Mouse (Mus musculus): ENCODE measurements at regions not wholly inside any gene's neighbourhood (a gene's known extent, or its start where the extent isn't known, plus 50 kb on each side); places are given as distances from the start of the nearest gene placed in this dataset.

DNA sequence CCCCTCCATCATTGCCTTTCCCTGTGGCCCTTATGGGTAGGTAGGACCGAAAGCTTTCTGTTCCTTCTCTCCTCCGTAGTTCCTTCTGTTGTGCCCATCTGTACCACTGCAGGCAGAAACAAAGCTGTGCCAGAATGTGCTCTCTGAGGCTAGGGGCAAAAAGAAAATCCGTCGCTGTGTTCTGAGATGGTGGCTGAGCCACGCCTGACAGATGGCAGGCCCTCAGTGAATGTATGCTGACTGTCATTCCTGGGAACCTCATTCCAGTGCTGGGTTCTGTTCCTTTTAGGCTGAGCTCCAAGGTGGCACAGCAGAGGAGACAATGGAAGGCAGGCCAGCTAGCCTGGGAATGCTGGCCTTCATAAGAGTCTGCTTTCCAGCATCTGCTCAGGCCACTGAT, 54.0 kb upstream of the Boc start:
- Histone ChIP-seq H3K4me3 (ENCODE audit: insufficient read depth in 1 of 2, low read depth in 1 of 2, low read length in 2 of 2, poor library complexity in 1 of 2, severe bottlenecking in 1 of 2) (no peak overlapping the region), H3K4me1 (ENCODE audit: control insufficient read depth in 2 of 2, insufficient read depth in 2 of 2, low read length in 2 of 2, poor library complexity in 1 of 2) (no peaks in the 10 kb centered on the region), H3K9ac (ENCODE audit: insufficient read depth, low read depth, low read length, poor library complexity, severe bottlenecking) (no peak overlapping the region), H3K36me3 (ENCODE audit: control insufficient read depth, insufficient read depth, low read length, poor library complexity, severe bottlenecking) (no peaks in the 10 kb centered on the region), H3K27ac (ENCODE audit: insufficient read depth, low read depth, low read length, poor library complexity, severe bottlenecking) (no peak overlapping the region), H3K9me3 (ENCODE audit: control insufficient read depth, insufficient read depth, low read depth, low read length) (no peaks in the 10 kb centered on the region)
- no peak for DNase-seq (ENCODE audit: low read depth, low spot score)
- in situ Hi-C loops (cut with MboI; ENCODE audit: low sequenced_read_pairs in 2 of 2, unreplicated experiment in 2 of 2): no loop called here
- no peak for TF ChIP-seq HCFC1 (IDR thresholded peaks at IDR 0.05; ENCODE audit: borderline replicate concordance, insufficient read depth, low read length)
- no peak for TF ChIP-seq ZC3H11A (IDR thresholded peaks at IDR 0.05; ENCODE audit: borderline replicate concordance, low read depth, low read length)

DNA sequence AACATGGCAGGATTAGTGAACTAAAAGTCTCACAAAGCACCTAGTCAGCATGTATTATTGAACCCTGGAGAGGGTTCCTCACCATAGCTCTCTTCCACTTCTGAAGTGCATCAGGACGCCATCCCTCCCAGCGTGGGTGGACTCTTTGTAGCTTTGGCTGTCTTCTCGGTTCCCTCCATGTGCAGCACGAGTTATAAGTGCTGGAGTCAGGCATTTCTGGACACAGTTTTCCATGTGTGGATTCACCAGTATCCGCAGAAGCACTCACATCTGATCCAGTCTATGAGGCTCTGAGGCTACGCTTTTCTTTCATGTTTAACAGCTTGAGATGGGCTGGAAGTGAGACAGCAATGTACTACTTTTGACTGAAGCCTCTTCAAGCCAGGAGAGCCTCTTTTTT, 52.8 kb upstream of the Boc start:
- in situ Hi-C loops (cut with MboI; ENCODE audit: low sequenced_read_pairs in 2 of 2, unreplicated experiment in 2 of 2): no loop called here
- Histone ChIP-seq H3K36me3 (ENCODE audit: control insufficient read depth, insufficient read depth, low read length, poor library complexity, severe bottlenecking) (no peaks in the 10 kb centered on the region), H3K9me3 (ENCODE audit: control insufficient read depth, insufficient read depth, low read depth, low read length) (no peaks in the 10 kb centered on the region), H3K9ac (ENCODE audit: insufficient read depth, low read depth, low read length, poor library complexity, severe bottlenecking) (no peak overlapping the region), H3K4me3 (ENCODE audit: insufficient read depth in 1 of 2, low read depth in 1 of 2, low read length in 2 of 2, poor library complexity in 1 of 2, severe bottlenecking in 1 of 2) (no peak overlapping the region), H3K4me1 (ENCODE audit: control insufficient read depth in 2 of 2, insufficient read depth in 2 of 2, low read length in 2 of 2, poor library complexity in 1 of 2) (no peaks in the 10 kb centered on the region), H3K27ac (ENCODE audit: insufficient read depth, low read depth, low read length, poor library complexity, severe bottlenecking) (no peak overlapping the region)
- DNase-seq (ENCODE audit: low read depth, low spot score): no peak
- TF ChIP-seq HCFC1 (IDR thresholded peaks at IDR 0.05; ENCODE audit: borderline replicate concordance, insufficient read depth, low read length) (no peak), ZC3H11A (IDR thresholded peaks at IDR 0.05; ENCODE audit: borderline replicate concordance, low read depth, low read length) (no peak), MAFK (IDR thresholded peaks at IDR 0.05; ENCODE audit: insufficient read depth, low read depth, low read length) (no peak), CHD2 (IDR thresholded peaks at IDR 0.05; ENCODE audit: low read depth, low read length) (no peak), ZNF384 (IDR thresholded peaks at IDR 0.05; ENCODE audit: low read depth, low read length) (no peak)

DNA sequence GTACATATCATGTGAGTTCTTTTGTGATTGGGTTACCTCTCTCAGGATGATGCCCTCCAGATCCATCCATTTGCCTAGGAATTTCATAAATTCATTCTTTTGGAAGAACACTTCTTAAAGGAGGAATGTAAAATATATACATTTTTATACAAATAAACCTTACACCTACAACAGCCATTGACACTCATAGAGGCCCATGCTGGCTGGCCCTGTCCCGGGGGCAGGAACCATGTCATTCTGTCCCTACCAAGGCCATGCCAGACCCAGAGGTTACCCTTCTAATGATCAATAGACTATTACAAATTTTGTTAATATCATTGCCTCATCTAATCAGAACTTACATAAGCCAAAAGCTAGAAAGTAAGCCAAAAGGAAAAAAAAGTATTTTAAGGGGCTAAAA, 49.9 kb upstream of the Boc start:
- Histone ChIP-seq H3K9me3 (ENCODE audit: control insufficient read depth, insufficient read depth, low read depth, low read length) (no peaks in the 10 kb centered on the region), H3K36me3 (ENCODE audit: control insufficient read depth, insufficient read depth, low read length, poor library complexity, severe bottlenecking) (no peaks in the 10 kb centered on the region), H3K27ac (ENCODE audit: insufficient read depth, low read depth, low read length, poor library complexity, severe bottlenecking) (no peak overlapping the region), H3K4me1 (ENCODE audit: control insufficient read depth in 2 of 2, insufficient read depth in 2 of 2, low read length in 2 of 2, poor library complexity in 1 of 2) (no peaks in the 10 kb centered on the region), H3K9ac (ENCODE audit: insufficient read depth, low read depth, low read length, poor library complexity, severe bottlenecking) (no peak overlapping the region), H3K4me3 (ENCODE audit: insufficient read depth in 1 of 2, low read depth in 1 of 2, low read length in 2 of 2, poor library complexity in 1 of 2, severe bottlenecking in 1 of 2) (no peak overlapping the region)
- TF ChIP-seq ZC3H11A (IDR thresholded peaks at IDR 0.05; ENCODE audit: borderline replicate concordance, low read depth, low read length) (no peak), MAFK (IDR thresholded peaks at IDR 0.05; ENCODE audit: insufficient read depth, low read depth, low read length) (no peak), HCFC1 (IDR thresholded peaks at IDR 0.05; ENCODE audit: borderline replicate concordance, insufficient read depth, low read length) (no peak), ZNF384 (IDR thresholded peaks at IDR 0.05; ENCODE audit: low read depth, low read length) (no peak)
- in situ Hi-C loops (cut with MboI; ENCODE audit: low sequenced_read_pairs in 2 of 2, unreplicated experiment in 2 of 2): no loop called here
- no peak for DNase-seq (ENCODE audit: low read depth, low spot score)
